Mouse (Mus musculus): Measurements from ENCODE around the gene Cmc1. TPM values are rescaled to one million over a fixed set of nuclear protein-coding genes. Genes with fewer than 3 reads are reported as not detected.

Cmc1 gene
- polyA plus RNA-seq (2014; fragmentation: Nextera tagmentation; extraction: Ambion mirVana) = 44.6 and 45.9 TPM in 2 replicates

- peak within 1 kb of the TSS; percentile 65 for H3K4me3 ChIP-seq (ENCODE audit: low read depth, low read length)
- DNase-seq (ENCODE audit: low spot score) (peak; percentile 93), ATAC-seq (replicated peaks; ENCODE audit: low FRiP score) (peak; percentile 98)
- 1% methylated on average over 55 of the region's 58 CpGs for WGBS
- peak within 1 kb of the TSS; percentile 59 for H3K27ac ChIP-seq (ENCODE audit: low read depth, low read length)
- no peaks in the 10 kb centered on the region; the same call in 1 of the 2 replicates for H3K4me1 ChIP-seq (replicated peaks; ENCODE audit: control insufficient read depth, insufficient read depth, low read length)
- no peaks in the 10 kb centered on the region for H3K36me3 ChIP-seq (ENCODE audit: control insufficient read depth, insufficient read depth, low read length)
- H3K27me3 ChIP-seq (replicated peaks; ENCODE audit: control insufficient read depth, insufficient read depth, low read length) = no peaks in the 10 kb centered on the region
- H3K9me3 ChIP-seq (ENCODE audit: control insufficient read depth, low read length) = no peaks in the 10 kb centered on the region
- peak within 1 kb of the TSS; percentile 66 for H3K9ac ChIP-seq (ENCODE audit: low read depth, low read length)
- H3K4me2 ChIP-seq = peak within 1 kb of the TSS; percentile 72
Measured at GRCm38 (mm10) chr9:118149407-118150402, at the start of gene Cmc1. Gene Cmc1, minus strand, starts transcription at chr9:118150177.

GRCm38 (mm10) chr9:118198557-118198956 lies 48.6 kb upstream of the Cmc1 start:
- ATAC-seq (replicated peaks; ENCODE audit: low FRiP score) = no peak
- Histone ChIP-seq H3K4me2 (no peak overlapping the region), H3K4me3 (ENCODE audit: low read depth, low read length) (no peak overlapping the region), H3K9ac (ENCODE audit: low read depth, low read length) (no peak overlapping the region), H3K9me3 (ENCODE audit: control insufficient read depth, low read length) (no peaks in the 10 kb centered on the region), H3K36me3 (ENCODE audit: control insufficient read depth, insufficient read depth, low read length) (no peaks in the 10 kb centered on the region), H3K4me1 (replicated peaks; ENCODE audit: control insufficient read depth, insufficient read depth, low read length) (no peaks in the 10 kb centered on the region), H3K27me3 (replicated peaks; ENCODE audit: control insufficient read depth, insufficient read depth, low read length) (no peaks in the 10 kb centered on the region), H3K27ac (ENCODE audit: low read depth, low read length) (no peak overlapping the region)
- 97% methylated on average over 1 of the region's 1 CpGs for WGBS
- no peak for DNase-seq (ENCODE audit: low spot score)

DNA sequence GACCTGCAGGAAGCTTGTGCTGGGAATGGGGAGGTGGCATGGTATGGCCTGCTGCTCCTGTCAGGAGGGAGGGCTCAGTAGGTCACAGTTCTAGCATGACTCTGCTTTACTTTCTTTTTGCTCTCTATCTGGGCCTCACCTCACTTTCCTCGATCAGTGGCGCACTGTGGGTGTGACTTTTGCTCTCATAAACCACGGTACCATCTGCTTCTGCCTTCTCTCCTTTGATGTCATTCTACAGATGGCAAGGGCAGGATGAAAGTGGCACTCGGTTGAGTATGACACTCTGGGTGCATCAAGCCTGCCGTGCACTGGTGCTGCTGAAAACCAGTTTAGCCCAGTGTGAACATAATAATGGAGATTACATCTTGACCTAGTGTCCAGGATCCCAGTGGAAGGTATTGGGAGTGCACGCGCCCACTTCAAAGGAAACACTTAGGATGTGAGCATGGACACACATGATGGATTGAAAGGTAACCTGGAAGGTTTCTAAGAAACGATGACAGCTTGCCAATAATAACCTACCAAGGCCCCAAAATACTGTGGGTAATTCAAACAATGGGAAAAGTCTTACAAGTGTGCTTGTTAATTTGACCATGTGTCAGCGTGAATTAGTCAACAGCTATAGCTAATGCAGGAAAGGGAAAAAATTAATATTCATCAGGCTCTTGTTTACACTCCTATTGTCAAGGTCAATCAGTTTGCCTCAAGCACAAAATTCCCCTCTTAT lies 46.8 kb upstream of the Cmc1 start:
- Histone ChIP-seq H3K27me3 (replicated peaks; ENCODE audit: control insufficient read depth, insufficient read depth, low read length) (no peaks in the 10 kb centered on the region), H3K27ac (ENCODE audit: low read depth, low read length) (no peak overlapping the region), H3K36me3 (ENCODE audit: control insufficient read depth, insufficient read depth, low read length) (no peaks in the 10 kb centered on the region), H3K9me3 (ENCODE audit: control insufficient read depth, low read length) (no peaks in the 10 kb centered on the region), H3K4me3 (ENCODE audit: low read depth, low read length) (no peak overlapping the region), H3K4me1 (replicated peaks; ENCODE audit: control insufficient read depth, insufficient read depth, low read length) (no peaks in the 10 kb centered on the region), H3K4me2 (no peak overlapping the region), H3K9ac (ENCODE audit: low read depth, low read length) (no peak overlapping the region)
- ATAC-seq (replicated peaks; ENCODE audit: low FRiP score) (no peak), DNase-seq (ENCODE audit: low spot score) (no peak)
- WGBS = 82% methylated on average over 9 of the region's 9 CpGs

DNA sequence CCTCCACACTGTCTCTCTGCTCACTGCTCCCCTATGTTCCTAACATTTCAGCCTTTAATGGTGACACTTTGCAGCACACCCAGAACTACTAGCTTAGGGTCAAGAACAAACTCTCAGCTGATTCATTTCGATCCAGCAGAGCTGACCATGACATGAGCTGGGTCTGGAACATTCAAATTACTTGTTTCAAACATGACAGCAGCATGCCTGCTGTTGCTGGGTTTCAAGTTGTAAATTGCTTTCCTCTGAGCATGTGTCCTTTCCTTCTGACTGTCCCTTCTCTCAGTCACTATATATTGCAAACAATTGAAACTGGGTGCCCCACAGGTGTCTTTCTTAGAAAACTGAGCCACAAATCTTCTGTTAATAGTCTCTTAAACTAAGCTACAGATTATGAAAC lies 43.3 kb upstream of the Cmc1 start:
- DNase-seq (ENCODE audit: low spot score) = no peak
- no peaks in the 10 kb centered on the region for H3K36me3 ChIP-seq (ENCODE audit: control insufficient read depth, insufficient read depth, low read length)
- H3K9me3 ChIP-seq (ENCODE audit: control insufficient read depth, low read length) = no peaks in the 10 kb centered on the region
- H3K9ac ChIP-seq (ENCODE audit: low read depth, low read length) = no peak overlapping the region
- H3K4me2 ChIP-seq = no peak overlapping the region
- H3K4me3 ChIP-seq (ENCODE audit: low read depth, low read length) = no peak overlapping the region
- H3K4me1 ChIP-seq (replicated peaks; ENCODE audit: control insufficient read depth, insufficient read depth, low read length) = no peaks in the 10 kb centered on the region
- 84% methylated on average over 1 of the region's 1 CpGs for WGBS
- H3K27me3 ChIP-seq (replicated peaks; ENCODE audit: control insufficient read depth, insufficient read depth, low read length) = no peaks in the 10 kb centered on the region
- H3K27ac ChIP-seq (ENCODE audit: low read depth, low read length) = no peak overlapping the region
- ATAC-seq (replicated peaks; ENCODE audit: low FRiP score) = no peak

DNA sequence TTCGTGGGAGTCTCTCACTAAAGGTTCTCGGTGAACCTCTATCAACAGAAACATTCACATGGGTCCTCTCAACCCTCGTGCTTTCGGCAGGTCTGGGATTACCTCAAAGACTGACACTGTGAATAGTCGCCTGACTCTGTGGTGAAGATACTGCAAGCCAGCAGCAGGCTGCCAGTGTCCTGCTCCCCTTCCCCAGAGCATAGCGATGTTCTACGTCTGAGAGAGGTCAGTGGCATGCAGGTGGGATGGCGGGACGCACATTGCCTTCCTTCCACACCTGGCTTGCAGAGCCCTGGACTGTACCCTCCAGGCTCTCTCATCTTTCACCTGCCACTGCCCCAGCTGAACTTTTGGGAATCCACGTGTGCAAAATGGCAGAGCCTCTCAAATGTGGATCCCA lies 41.3 kb upstream of the Cmc1 start:
- Histone ChIP-seq H3K36me3 (ENCODE audit: control insufficient read depth, insufficient read depth, low read length) (no peaks in the 10 kb centered on the region), H3K4me2 (no peak overlapping the region), H3K27me3 (replicated peaks; ENCODE audit: control insufficient read depth, insufficient read depth, low read length) (no peaks in the 10 kb centered on the region), H3K9ac (ENCODE audit: low read depth, low read length) (no peak overlapping the region), H3K4me3 (ENCODE audit: low read depth, low read length) (no peak overlapping the region), H3K4me1 (replicated peaks; ENCODE audit: control insufficient read depth, insufficient read depth, low read length) (no peaks in the 10 kb centered on the region), H3K9me3 (ENCODE audit: control insufficient read depth, low read length) (no peaks in the 10 kb centered on the region), H3K27ac (ENCODE audit: low read depth, low read length) (no peak overlapping the region)
- 70% methylated on average over 10 of the region's 10 CpGs for WGBS
- ATAC-seq (replicated peaks; ENCODE audit: low FRiP score) (no peak), DNase-seq (ENCODE audit: low spot score) (no peak)

GRCm38 (mm10) chr9:118188374-118188773 lies 38.4 kb upstream of the Cmc1 start:
- no peaks in the 10 kb centered on the region for H3K9me3 ChIP-seq (ENCODE audit: control insufficient read depth, low read length)
- ATAC-seq (replicated peaks; ENCODE audit: low FRiP score) (no peak), DNase-seq (ENCODE audit: low spot score) (no peak)
- no peak overlapping the region for H3K9ac ChIP-seq (ENCODE audit: low read depth, low read length)
- no peak overlapping the region for H3K27ac ChIP-seq (ENCODE audit: low read depth, low read length)
- 86% methylated on average over 6 of the region's 6 CpGs for WGBS
- H3K4me3 ChIP-seq (ENCODE audit: low read depth, low read length) = no peak overlapping the region
- H3K27me3 ChIP-seq (replicated peaks; ENCODE audit: control insufficient read depth, insufficient read depth, low read length) = no peaks in the 10 kb centered on the region
- H3K4me1 ChIP-seq (replicated peaks; ENCODE audit: control insufficient read depth, insufficient read depth, low read length) = no peaks in the 10 kb centered on the region
- no peaks in the 10 kb centered on the region for H3K36me3 ChIP-seq (ENCODE audit: control insufficient read depth, insufficient read depth, low read length)
- H3K4me2 ChIP-seq = no peak overlapping the region

DNA sequence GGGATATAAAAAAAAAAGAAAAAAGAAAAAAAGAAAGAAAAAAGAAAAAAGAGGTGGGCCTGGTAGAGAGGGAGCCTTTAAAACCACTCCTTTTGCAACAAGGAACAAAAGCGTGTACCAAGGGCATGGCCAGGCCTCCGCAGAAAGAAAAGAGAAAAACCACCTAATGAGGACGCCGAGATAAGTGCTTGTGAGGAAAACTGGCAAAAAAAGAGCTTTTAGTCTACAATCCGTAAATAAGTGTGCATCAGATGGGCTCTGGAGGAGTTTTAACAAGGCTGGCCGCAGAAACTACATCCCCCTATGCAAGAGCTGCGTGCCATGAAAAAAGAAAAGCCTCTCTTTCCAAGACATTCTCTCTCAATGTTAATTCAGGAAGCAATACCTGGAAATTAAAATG lies 37.4 kb upstream of the Cmc1 start:
- no peak for ATAC-seq (replicated peaks; ENCODE audit: low FRiP score)
- Histone ChIP-seq H3K36me3 (ENCODE audit: control insufficient read depth, insufficient read depth, low read length) (no peaks in the 10 kb centered on the region), H3K4me3 (ENCODE audit: low read depth, low read length) (no peak overlapping the region), H3K27ac (ENCODE audit: low read depth, low read length) (no peak overlapping the region), H3K4me1 (replicated peaks; ENCODE audit: control insufficient read depth, insufficient read depth, low read length) (no peaks in the 10 kb centered on the region), H3K4me2 (no peak overlapping the region), H3K9me3 (ENCODE audit: control insufficient read depth, low read length) (no peaks in the 10 kb centered on the region), H3K9ac (ENCODE audit: low read depth, low read length) (no peak overlapping the region), H3K27me3 (replicated peaks; ENCODE audit: control insufficient read depth, insufficient read depth, low read length) (no peaks in the 10 kb centered on the region)
- 79% methylated on average over 7 of the region's 7 CpGs for WGBS
- no peak for DNase-seq (ENCODE audit: low spot score)

DNA sequence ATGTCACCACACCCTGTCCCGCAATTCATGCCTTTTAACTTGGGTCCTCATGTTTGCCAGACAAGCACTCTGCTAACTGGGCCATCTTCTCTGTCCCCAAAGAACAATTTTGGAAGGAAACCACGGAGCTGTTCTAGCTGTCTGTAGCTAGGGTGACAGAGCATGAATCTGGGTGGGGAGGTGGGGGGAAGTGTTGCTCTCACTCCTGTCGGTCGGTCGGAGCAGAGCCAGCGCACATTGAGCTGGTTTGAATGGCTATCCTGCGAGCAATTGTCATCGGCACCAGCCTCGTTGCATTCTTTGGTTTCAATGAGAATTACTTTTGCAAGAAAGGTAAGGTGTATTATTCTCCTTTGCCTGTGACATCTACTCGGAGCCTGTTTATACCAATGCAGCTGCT lies 36.8 kb upstream of the Cmc1 start:
- Histone ChIP-seq H3K4me3 (ENCODE audit: low read depth, low read length) (no peak overlapping the region), H3K9me3 (ENCODE audit: control insufficient read depth, low read length) (no peaks in the 10 kb centered on the region), H3K9ac (ENCODE audit: low read depth, low read length) (no peak overlapping the region), H3K27me3 (replicated peaks; ENCODE audit: control insufficient read depth, insufficient read depth, low read length) (no peaks in the 10 kb centered on the region), H3K4me1 (replicated peaks; ENCODE audit: control insufficient read depth, insufficient read depth, low read length) (no peaks in the 10 kb centered on the region), H3K27ac (ENCODE audit: low read depth, low read length) (no peak overlapping the region), H3K36me3 (ENCODE audit: control insufficient read depth, insufficient read depth, low read length) (no peaks in the 10 kb centered on the region), H3K4me2 (no peak overlapping the region)
- no peak for ATAC-seq (replicated peaks; ENCODE audit: low FRiP score)
- 81% methylated on average over 10 of the region's 10 CpGs for WGBS
- DNase-seq (ENCODE audit: low spot score) = no peak
